Mouse (Mus musculus) bone marrow macrophage, adult 2 months (primary cell): ENCODE data around the gene Tubgcp4.

ENCODE experiments used
- CTCF ChIP-seq: IDR thresholded peaks from 2 replicates; pipeline ENCODE4 v1.5.1; 2012; ENCODE audit warnings: low read depth, mild to moderate bottlenecking, low read length, moderate library complexity
- POLR2A ChIP-seq: IDR thresholded peaks from 2 replicates; pipeline ENCODE4 v1.6.1; 2012; ENCODE audit warnings: mild to moderate bottlenecking, low read depth, low read length, borderline replicate concordance

GRCm38 (mm10) chr2:121219994-121220393 lies 49.5 kb downstream of the Tubgcp4 start:
- TF ChIP-seq POLR2A (no peak), CTCF (no peak)
